Mouse (Mus musculus): ENCODE measurements around the gene Rhoa. TPM values are rescaled to one million over a fixed set of nuclear protein-coding genes. Genes with fewer than 3 reads are reported as not detected.
A peak's percentile ranks its signal among the peaks of the same experiment; 100 is the strongest.

Rhoa gene
- polyA plus RNA-seq, 1 experiment, result 434 TPM

DNA sequence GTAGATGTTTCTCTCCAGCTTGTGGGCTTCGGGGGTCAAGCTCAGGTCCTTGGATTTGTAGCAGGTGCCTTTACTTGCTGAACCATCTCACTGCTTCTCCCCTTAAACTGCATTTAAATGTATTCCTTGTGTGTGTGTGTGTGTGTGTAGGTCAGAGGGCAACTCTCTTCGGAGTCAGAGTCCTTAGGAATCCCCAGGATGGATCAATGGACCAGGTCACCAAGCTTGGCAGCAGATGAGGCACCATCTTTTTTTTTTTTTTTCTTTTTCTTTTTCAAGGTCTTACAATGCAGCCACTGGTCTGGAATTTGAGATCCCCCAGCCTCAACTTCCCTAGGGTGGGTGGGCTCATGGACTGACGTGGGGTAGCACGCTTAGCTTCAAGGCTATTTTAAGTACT is 38.5 kb downstream of the Rhoa start:
- peaks cover 3% of the 10 kb centered on the region for H3K4me1 ChIP-seq (ENCODE audit: control insufficient read depth, insufficient read depth, low read length)
- no peak overlapping the region for H3K27ac ChIP-seq (ENCODE audit: insufficient read depth, low read length)
- H3K4me3 ChIP-seq (ENCODE audit: low read depth, low read length), result no peak overlapping the region
- H3K9ac ChIP-seq (ENCODE audit: low read depth, poor library complexity, severe bottlenecking), result no peak overlapping the region
- TF ChIP-seq EP300 (IDR thresholded peaks at IDR 0.05; ENCODE audit: insufficient read depth, low read depth, low read length), result no peak
- no peak for TF ChIP-seq POLR2A (IDR thresholded peaks at IDR 0.05; ENCODE audit: insufficient read depth, low read length)
- no peak for TF ChIP-seq CTCF (IDR thresholded peaks at IDR 0.05; ENCODE audit: low read depth, low read length)
- no peaks in the 10 kb centered on the region for H3K27me3 ChIP-seq (ENCODE audit: control insufficient read depth, insufficient read depth, low read length, poor library complexity, severe bottlenecking)
- no peaks in the 10 kb centered on the region for H3K9me3 ChIP-seq (replicated peaks; ENCODE audit: control insufficient read depth, insufficient read depth, low read length, poor library complexity, severe bottlenecking)
- no peaks in the 10 kb centered on the region for H3K36me3 ChIP-seq (ENCODE audit: control insufficient read depth, insufficient read depth, low read length, poor library complexity, severe bottlenecking)

GRCm38 (mm10) chr9:108347024-108347423 is 41.1 kb downstream of the Rhoa start:
- Histone ChIP-seq H3K27me3 (ENCODE audit: control insufficient read depth, insufficient read depth, low read length, poor library complexity, severe bottlenecking) (no peaks in the 10 kb centered on the region), H3K4me1 (ENCODE audit: control insufficient read depth, insufficient read depth, low read length) (no peaks in the 10 kb centered on the region), H3K36me3 (ENCODE audit: control insufficient read depth, insufficient read depth, low read length, poor library complexity, severe bottlenecking) (peaks cover 8% of the 10 kb centered on the region), H3K9ac (ENCODE audit: low read depth, poor library complexity, severe bottlenecking) (peak overlapping the region; percentile 68), H3K4me3 (ENCODE audit: low read depth, low read length) (peak overlapping the region; percentile 94), H3K27ac (ENCODE audit: insufficient read depth, low read length) (peak overlapping the region; percentile 1; the same call in 1 of the 2 replicates), H3K9me3 (replicated peaks; ENCODE audit: control insufficient read depth, insufficient read depth, low read length, poor library complexity, severe bottlenecking) (no peaks in the 10 kb centered on the region)
- no peak for TF ChIP-seq CTCF (IDR thresholded peaks at IDR 0.05; ENCODE audit: low read depth, low read length)
- TF ChIP-seq POLR2A (IDR thresholded peaks at IDR 0.05; ENCODE audit: insufficient read depth, low read length), result no peak
- TF ChIP-seq EP300 (IDR thresholded peaks at IDR 0.05; ENCODE audit: insufficient read depth, low read depth, low read length), result no peak

- H3K9ac ChIP-seq (ENCODE audit: low read depth, poor library complexity, severe bottlenecking), result peak within 1 kb of the TSS; percentile 68
- H3K4me1 ChIP-seq (ENCODE audit: control insufficient read depth, insufficient read depth, low read length), result no peaks in the 10 kb centered on the region
- TF ChIP-seq EP300 (IDR thresholded peaks at IDR 0.05; ENCODE audit: insufficient read depth, low read depth, low read length), result no peak
- no peak for TF ChIP-seq CTCF (IDR thresholded peaks at IDR 0.05; ENCODE audit: low read depth, low read length)
- peak; percentile 33 for TF ChIP-seq POLR2A (IDR thresholded peaks at IDR 0.05; ENCODE audit: insufficient read depth, low read length)
- no peaks in the 10 kb centered on the region for H3K9me3 ChIP-seq (replicated peaks; ENCODE audit: control insufficient read depth, insufficient read depth, low read length, poor library complexity, severe bottlenecking)
- no peaks in the 10 kb centered on the region for H3K27me3 ChIP-seq (ENCODE audit: control insufficient read depth, insufficient read depth, low read length, poor library complexity, severe bottlenecking)
- H3K36me3 ChIP-seq (ENCODE audit: control insufficient read depth, insufficient read depth, low read length, poor library complexity, severe bottlenecking), result peaks cover 8% of the 10 kb centered on the region
- peak within 1 kb of the TSS; percentile 1 for H3K27ac ChIP-seq (ENCODE audit: insufficient read depth, low read length)
- peak within 1 kb of the TSS; percentile 94 for H3K4me3 ChIP-seq (ENCODE audit: low read depth, low read length)
These were observed 41.8 kb downstream of the Rhoa start, which contains the start of gene Usp4 for GRCm38 (mm10) chr9:108347540-108348289. Gene Usp4 (plus strand): TSS chr9:108347853.

- Histone ChIP-seq H3K4me3 (ENCODE audit: low read depth, low read length) (peak overlapping the region; percentile 94), H3K9me3 (replicated peaks; ENCODE audit: control insufficient read depth, insufficient read depth, low read length, poor library complexity, severe bottlenecking) (no peaks in the 10 kb centered on the region), H3K27ac (ENCODE audit: insufficient read depth, low read length) (no peak overlapping the region), H3K9ac (ENCODE audit: low read depth, poor library complexity, severe bottlenecking) (peak overlapping the region; percentile 68), H3K27me3 (ENCODE audit: control insufficient read depth, insufficient read depth, low read length, poor library complexity, severe bottlenecking) (no peaks in the 10 kb centered on the region), H3K4me1 (ENCODE audit: control insufficient read depth, insufficient read depth, low read length) (no peaks in the 10 kb centered on the region), H3K36me3 (ENCODE audit: control insufficient read depth, insufficient read depth, low read length, poor library complexity, severe bottlenecking) (peaks cover 9% of the 10 kb centered on the region)
- no peak for TF ChIP-seq POLR2A (IDR thresholded peaks at IDR 0.05; ENCODE audit: insufficient read depth, low read length)
- TF ChIP-seq CTCF (IDR thresholded peaks at IDR 0.05; ENCODE audit: low read depth, low read length), result no peak
- TF ChIP-seq EP300 (IDR thresholded peaks at IDR 0.05; ENCODE audit: insufficient read depth, low read depth, low read length), result no peak
These were observed 42.4 kb downstream of the Rhoa start for GRCm38 (mm10) chr9:108348290-108348680.

- Histone ChIP-seq H3K27ac (ENCODE audit: insufficient read depth, low read length) (no peak overlapping the region), H3K27me3 (ENCODE audit: control insufficient read depth, insufficient read depth, low read length, poor library complexity, severe bottlenecking) (no peaks in the 10 kb centered on the region), H3K4me3 (ENCODE audit: low read depth, low read length) (no peak overlapping the region), H3K36me3 (ENCODE audit: control insufficient read depth, insufficient read depth, low read length, poor library complexity, severe bottlenecking) (peaks cover 15% of the 10 kb centered on the region), H3K9me3 (replicated peaks; ENCODE audit: control insufficient read depth, insufficient read depth, low read length, poor library complexity, severe bottlenecking) (no peaks in the 10 kb centered on the region), H3K9ac (ENCODE audit: low read depth, poor library complexity, severe bottlenecking) (no peak overlapping the region), H3K4me1 (ENCODE audit: control insufficient read depth, insufficient read depth, low read length) (no peaks in the 10 kb centered on the region)
- TF ChIP-seq CTCF (IDR thresholded peaks at IDR 0.05; ENCODE audit: low read depth, low read length), result no peak
- no peak for TF ChIP-seq POLR2A (IDR thresholded peaks at IDR 0.05; ENCODE audit: insufficient read depth, low read length)
- TF ChIP-seq EP300 (IDR thresholded peaks at IDR 0.05; ENCODE audit: insufficient read depth, low read depth, low read length), result no peak
These were observed 43.8 kb downstream of the Rhoa start for GRCm38 (mm10) chr9:108349727-108350126.

DNA sequence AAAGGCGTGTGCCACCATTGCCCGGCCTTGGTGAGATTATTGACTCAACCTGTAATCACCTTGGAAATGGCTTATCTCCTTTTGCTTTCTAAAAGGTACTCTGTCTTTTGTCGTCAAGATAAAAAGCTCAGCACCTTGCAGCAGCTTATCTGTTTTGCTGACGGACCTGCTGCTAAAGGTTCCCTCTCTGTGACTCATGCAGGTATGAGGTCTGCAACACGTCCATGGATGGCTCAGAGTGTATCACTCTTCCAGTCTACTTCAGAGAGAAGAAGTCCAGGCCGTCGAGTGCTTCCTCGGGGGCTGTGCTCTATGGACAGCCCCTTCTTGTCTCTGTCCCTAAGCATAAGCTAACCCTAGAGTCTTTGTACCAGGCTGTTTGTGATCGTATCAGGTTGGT is 72.3 kb downstream of the Rhoa start:
- H3K27me3 ChIP-seq (ENCODE audit: control insufficient read depth, insufficient read depth, low read length, poor library complexity, severe bottlenecking), result no peaks in the 10 kb centered on the region
- peaks cover 18% of the 10 kb centered on the region; the same call in 1 of the 2 replicates for H3K36me3 ChIP-seq (ENCODE audit: control insufficient read depth, insufficient read depth, low read length, poor library complexity, severe bottlenecking)
- no peaks in the 10 kb centered on the region for H3K9me3 ChIP-seq (replicated peaks; ENCODE audit: control insufficient read depth, insufficient read depth, low read length, poor library complexity, severe bottlenecking)
- H3K27ac ChIP-seq (ENCODE audit: insufficient read depth, low read length), result no peak overlapping the region
- TF ChIP-seq EP300 (IDR thresholded peaks at IDR 0.05; ENCODE audit: insufficient read depth, low read depth, low read length) (no peak), POLR2A (IDR thresholded peaks at IDR 0.05; ENCODE audit: insufficient read depth, low read length) (no peak), CTCF (IDR thresholded peaks at IDR 0.05; ENCODE audit: low read depth, low read length) (no peak)
- H3K9ac ChIP-seq (ENCODE audit: low read depth, poor library complexity, severe bottlenecking), result no peak overlapping the region
- no peaks in the 10 kb centered on the region for H3K4me1 ChIP-seq (ENCODE audit: control insufficient read depth, insufficient read depth, low read length)
- no peak overlapping the region for H3K4me3 ChIP-seq (ENCODE audit: low read depth, low read length)

Data from ES-Bruce4 (cell line).